ENCODE assay signal across 8 mouse cellular contexts in genomic region chr10:19015257-19015862, GRCm38 (mm10). TPM values are rescaled to one million over a fixed set of nuclear protein-coding genes. Genes with fewer than 3 reads are reported as not detected.
DNase-seq lines count a peak whose midpoint lies in the region; ATAC-seq and TF ChIP-seq lines count a peak whose summit lies in the region.

TSS of gene Tnfaip3 (minus strand) at chr10:19015657.

- no peaks in the 10 kb centered on the region for H3K9me3 ChIP-seq in heart, embryonic 10.5 days
- H3K9me3 ChIP-seq in kidney, embryonic 15.5 days (replicated peaks): no peaks in the 10 kb centered on the region

- ATAC-seq in kidney, embryonic 15.5 days (replicated peaks; ENCODE audit: low FRiP score): peak; percentile 95
- peak; percentile 81 for ATAC-seq in monocyte, adult 5-6 weeks (replicated peaks; ENCODE audit: insufficient number of reproducible peaks, low FRiP score, low TSS enrichment, poor library complexity, severe bottlenecking)

- peak; percentile 98 for DNase-seq in A20 (ENCODE audit: low read depth, low spot score)
- peak; percentile 97 for DNase-seq in heart, embryonic 10.5 days (ENCODE audit: low spot score)
- peak; percentile 90 for DNase-seq in liver
- peak; percentile 94 to 99 for DNase-seq in spleen, postnatal 4 days (ENCODE audit: low spot score in 2 of 2)

- H3K27ac ChIP-seq in bone marrow macrophage, adult 2 months (ENCODE audit: insufficient read depth, low read depth, low read length): peak within 1 kb of the TSS; percentile 69
- peak within 1 kb of the TSS; percentile 55; the same call in 1 of the 2 replicates for H3K27ac ChIP-seq in embryonic fibroblast, embryonic 13.5 days (ENCODE audit: insufficient read depth, low read length)
- peak within 1 kb of the TSS; percentile 94 for H3K27ac ChIP-seq in heart, embryonic 10.5 days
- H3K27ac ChIP-seq in kidney, embryonic 15.5 days: peak within 1 kb of the TSS; percentile 89

- H3K27me3 ChIP-seq in heart, embryonic 10.5 days (ENCODE audit: insufficient read depth, poor library complexity, severe bottlenecking): no peaks in the 10 kb centered on the region
- no peaks in the 10 kb centered on the region for H3K27me3 ChIP-seq in kidney, embryonic 15.5 days

- peak within 1 kb of the TSS; percentile 81 for H3K9ac ChIP-seq in kidney, embryonic 15.5 days

- H3K4me3 ChIP-seq in bone marrow macrophage, adult 2 months (ENCODE audit: insufficient read depth, low read length): peak within 1 kb of the TSS; percentile 84
- peak within 1 kb of the TSS; percentile 71 for H3K4me3 ChIP-seq in embryonic fibroblast, embryonic 13.5 days (ENCODE audit: insufficient read depth, low read length)
- peak within 1 kb of the TSS; percentile 94 for H3K4me3 ChIP-seq in heart, embryonic 10.5 days
- H3K4me3 ChIP-seq in kidney, embryonic 15.5 days (replicated peaks): peak within 1 kb of the TSS; percentile 85

- H3K36me3 ChIP-seq in heart, embryonic 10.5 days: no peaks in the 10 kb centered on the region
- H3K36me3 ChIP-seq in kidney, embryonic 15.5 days: no peaks in the 10 kb centered on the region

- peak within 1 kb of the TSS; percentile 87 for H3K4me2 ChIP-seq in kidney, embryonic 15.5 days

- no peak for TF ChIP-seq POLR2A in bone marrow macrophage, adult 2 months (IDR thresholded peaks at IDR 0.05; ENCODE audit: borderline replicate concordance, low read depth, low read length)
- TF ChIP-seq POLR2A in embryonic fibroblast, embryonic 13.5 days (IDR thresholded peaks at IDR 0.05; ENCODE audit: low read depth, low read length): peak; percentile 60

- under 1% methylated on average over 38 of the region's 38 CpGs for WGBS in heart, embryonic 10.5 days
- WGBS in kidney, embryonic 15.5 days: under 1% methylated on average over 38 of the region's 38 CpGs

- peak; percentile 70 for TF ChIP-seq CTCF in bone marrow macrophage, adult 2 months (IDR thresholded peaks at IDR 0.05; ENCODE audit: low read depth, low read length)
- peak; percentile 80 for TF ChIP-seq CTCF in embryonic fibroblast, embryonic 13.5 days (IDR thresholded peaks at IDR 0.05; ENCODE audit: borderline replicate concordance, insufficient read depth, low read length)

- H3K4me1 ChIP-seq in bone marrow macrophage, adult 2 months (ENCODE audit: control insufficient read depth, insufficient read depth, low read length): peaks cover 30% of the 10 kb centered on the region
- H3K4me1 ChIP-seq in embryonic fibroblast, embryonic 13.5 days (ENCODE audit: control insufficient read depth, insufficient read depth, low read length): no peaks in the 10 kb centered on the region; the same call in 1 of the 2 replicates
- peaks cover 19% of the 10 kb centered on the region for H3K4me1 ChIP-seq in heart, embryonic 10.5 days
- peaks cover 19% of the 10 kb centered on the region for H3K4me1 ChIP-seq in kidney, embryonic 15.5 days

RNA-seq across cellular contexts. Expression of gene Tnfaip3, which starts in this region (rescaled TPM):
- 17.3 and 19.3 TPM in 2 replicates for polyA plus RNA-seq in bone marrow macrophage, adult 2 months (2012; ENCODE audit: insufficient read depth, insufficient read length, missing spikeins)
- polyA plus RNA-seq in embryonic fibroblast, embryonic 13.5 days (2011; ENCODE audit: insufficient read length, low read depth, missing spikeins): 7.6 and 8.2 TPM in 2 replicates
- polyA plus RNA-seq in heart, embryonic 10.5 days (2016; fragmentation: Nextera tagmentation; extraction: Ambion mirVana): 1.6 and 3.7 TPM in 2 replicates
- 2.8 and 2.9 TPM in 2 replicates for polyA plus RNA-seq in kidney, embryonic 15.5 days (2015; fragmentation: Nextera tagmentation; extraction: Ambion mirVana)
- total RNA-seq in monocyte, adult 5-6 weeks (2017): 303 to 429 TPM (median 333 TPM) in 3 replicates

Comparison
In these comparisons a context has a peak if more than half of its experiments do, and no peak if none do; other contexts are left out.
1. Peak in every context shown above with its lines: DNase-seq, ATAC-seq, H3K4me3 ChIP-seq and H3K27ac ChIP-seq.